Comparison of ENCODE assay signal across 8 mouse cellular contexts in the genomic region with DNA sequence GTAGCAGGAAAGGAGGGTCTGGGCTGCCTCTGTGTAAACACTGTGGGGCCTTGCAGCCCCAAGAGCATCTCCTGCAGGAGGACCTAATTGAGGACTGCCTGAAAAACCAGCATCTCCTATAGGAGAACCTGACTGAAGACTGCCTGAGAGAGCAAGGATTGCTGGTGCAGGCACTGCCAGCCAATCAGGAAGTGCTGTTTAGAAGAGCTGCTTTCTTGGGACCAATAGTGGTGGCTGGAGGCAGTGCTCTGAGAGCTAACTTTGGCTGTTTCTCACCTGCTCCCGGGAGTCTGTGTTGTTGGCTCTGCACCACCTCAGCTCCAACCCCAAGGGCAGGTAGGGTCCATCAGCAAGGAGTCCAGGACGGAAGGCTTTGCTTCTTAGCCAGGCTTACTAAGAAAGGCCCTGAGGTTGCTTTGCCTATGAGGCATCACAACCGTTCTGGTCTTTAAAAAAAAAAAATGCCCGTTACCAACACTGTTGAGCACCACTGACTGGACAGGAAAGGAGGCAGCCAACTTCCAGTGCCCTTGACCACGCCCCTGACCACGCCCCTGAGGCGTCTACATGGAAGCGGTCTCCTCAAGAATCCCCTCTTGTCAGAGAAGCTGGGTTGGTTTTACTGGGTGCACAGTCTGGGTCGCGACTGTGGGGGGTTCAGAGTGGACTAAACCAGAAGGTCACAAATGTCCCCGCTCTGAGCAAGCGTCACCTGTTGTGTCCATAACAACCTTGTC.
DNase-seq lines count a peak whose midpoint lies in the region; ATAC-seq and TF ChIP-seq lines count a peak whose summit lies in the region.
"Not testable (repeated sequence)": the region's sequence is repeated elsewhere in the genome, so short reads cannot be mapped to it uniquely, and the experiment has no call there.

No protein-coding gene starts in this region.

- not testable (repeated sequence) for H3K9ac ChIP-seq in heart, embryonic 14.5 days (ENCODE audit: low read length); intestine, embryonic 14.5 days (ENCODE audit: low read length)

- not testable (repeated sequence) for ATAC-seq in heart, embryonic 14.5 days (ENCODE audit: insufficient number of reproducible peaks, insufficient read depth, low FRiP score, low read depth)
- ATAC-seq in intestine, embryonic 14.5 days (replicated peaks; ENCODE audit: low FRiP score, low TSS enrichment, low read depth), result 0 out of 2 replicates have a peak, but pooled peaks have one; percentile 36

- H3K27me3 ChIP-seq in E14TG2a.4 (ENCODE audit: insufficient read depth, low read length); heart, embryonic 14.5 days (ENCODE audit: control insufficient read depth, insufficient read depth, low read length); intestine, embryonic 14.5 days (replicated peaks; ENCODE audit: control insufficient read depth, insufficient read depth, low read length): not testable (repeated sequence)
- peaks cover 12% of the 10 kb centered on the region for H3K27me3 ChIP-seq in embryonic facial prominence, embryonic 10.5 days (replicated peaks; ENCODE audit: low read depth, poor library complexity, severe bottlenecking)

- peak; percentile 35 for DNase-seq in embryonic facial prominence, embryonic 10.5 days (ENCODE audit: low spot score)
- peak; percentile 54 for DNase-seq in intestine, embryonic 14.5 days (ENCODE audit: low spot score)
- peak; percentile 12 to 44 for DNase-seq in kidney, postnatal 25 days
- peak; percentile 21 for DNase-seq in liver
- DNase-seq in lung, postnatal 14 days, result peak; percentile 31
- peak; percentile 3 for DNase-seq in right cerebral cortex, postnatal 25 days

- peaks cover 47% of the 10 kb centered on the region for H3K4me1 ChIP-seq in E14TG2a.4 (replicated peaks; ENCODE audit: low read depth, low read length)
- H3K4me1 ChIP-seq in embryonic facial prominence, embryonic 10.5 days, result peaks cover 35% of the 10 kb centered on the region
- not testable (repeated sequence) for H3K4me1 ChIP-seq in heart, embryonic 14.5 days (ENCODE audit: control insufficient read depth in 2 of 2, insufficient read depth in 2 of 2, low read length in 2 of 2); intestine, embryonic 14.5 days (replicated peaks; ENCODE audit: control insufficient read depth, insufficient read depth, low read length)

- 47% methylated on average over 12 of the region's 12 CpGs for WGBS in embryonic facial prominence, embryonic 10.5 days
- 38% methylated on average over 12 of the region's 12 CpGs for WGBS in heart, embryonic 14.5 days
- 45% methylated on average over 12 of the region's 12 CpGs for WGBS in intestine, embryonic 14.5 days

- peak overlapping the region; percentile 29 for H3K4me2 ChIP-seq in heart, embryonic 14.5 days (ENCODE audit: low read length)
- not testable (repeated sequence) for H3K4me2 ChIP-seq in intestine, embryonic 14.5 days (ENCODE audit: low read length)

- not testable (repeated sequence) for H3K36me3 ChIP-seq in E14TG2a.4 (ENCODE audit: insufficient read depth, low read length); embryonic facial prominence, embryonic 10.5 days (replicated peaks); heart, embryonic 14.5 days (ENCODE audit: control insufficient read depth, insufficient read depth, low read length); intestine, embryonic 14.5 days (ENCODE audit: control insufficient read depth, insufficient read depth, low read length)

- H3K4me3 ChIP-seq in E14TG2a.4 (replicated peaks; ENCODE audit: low read length), result peak overlapping the region; percentile 66
- not testable (repeated sequence) for H3K4me3 ChIP-seq in embryonic facial prominence, embryonic 10.5 days; heart, embryonic 14.5 days (ENCODE audit: control insufficient read depth in 1 of 2, insufficient read depth in 1 of 2, low read depth in 1 of 2, low read length in 2 of 2); intestine, embryonic 14.5 days (ENCODE audit: low read depth, low read length)

- H3K9me3 ChIP-seq in E14TG2a.4 (ENCODE audit: low read length), result peaks cover 11% of the 10 kb centered on the region
- not testable (repeated sequence) for H3K9me3 ChIP-seq in embryonic facial prominence, embryonic 10.5 days; heart, embryonic 14.5 days (ENCODE audit: control insufficient read depth, low read length); intestine, embryonic 14.5 days (ENCODE audit: control insufficient read depth, low read length)

- not testable (repeated sequence) for TF ChIP-seq CTCF in E14TG2a.4 (conservative IDR thresholded peaks at IDR 0.05; ENCODE audit: low read length)

- not testable (repeated sequence) for H3K27ac ChIP-seq in embryonic facial prominence, embryonic 10.5 days (replicated peaks); heart, embryonic 14.5 days (replicated peaks in 1 of 2; ENCODE audit: control insufficient read depth in 1 of 2, insufficient read depth in 1 of 2, low read depth in 2 of 2, low read length in 2 of 2); intestine, embryonic 14.5 days (ENCODE audit: low read depth)

Comparison
In these comparisons a context has a peak if more than half of its experiments do, and no peak if none do; other contexts are left out.
1. DNase-seq: peak in every context shown above with its lines; median percentile 54 in intestine, embryonic 14.5 days; 35 in embryonic facial prominence, embryonic 10.5 days; 31 in lung, postnatal 14 days; 28 in kidney, postnatal 25 days; 21 in liver; 3 in right cerebral cortex, postnatal 25 days.